In genomic region chr9:37460961-37461340, GRCm38 (mm10) we compare ENCODE assay signal across 8 mouse cellular contexts. TPM values are rescaled to one million over a fixed set of nuclear protein-coding genes. Genes with fewer than 3 reads are reported as not detected.
DNase-seq lines count a peak whose midpoint lies in the region; ATAC-seq and TF ChIP-seq lines count a peak whose summit lies in the region.

No protein-coding gene starts in this region.

- H3K27me3 ChIP-seq in lung, embryonic 14.5 days (ENCODE audit: insufficient read depth, low read length), result peaks cover 71% of the 10 kb centered on the region
- H3K27me3 ChIP-seq in forebrain, embryonic 10.5 days (ENCODE audit: poor library complexity, severe bottlenecking), result peaks cover 89% of the 10 kb centered on the region
- H3K27me3 ChIP-seq in intestine, embryonic 15.5 days (replicated peaks), result peaks cover 62% of the 10 kb centered on the region
- no peaks in the 10 kb centered on the region for H3K27me3 ChIP-seq in neural tube, embryonic 14.5 days (ENCODE audit: control insufficient read depth, insufficient read depth, low read length)

- peak overlapping the region; percentile 92 for H3K4me2 ChIP-seq in lung, embryonic 14.5 days
- peak overlapping the region; percentile 94 for H3K4me2 ChIP-seq in intestine, embryonic 15.5 days (replicated peaks)
- H3K4me2 ChIP-seq in neural tube, embryonic 14.5 days (ENCODE audit: low read depth, low read length), result peak overlapping the region; percentile 89

- H3K4me3 ChIP-seq in lung, embryonic 14.5 days (ENCODE audit: low read depth, low read length), result peak overlapping the region; percentile 48
- no peak overlapping the region for H3K4me3 ChIP-seq in lung, adult 2 months (replicated peaks; ENCODE audit: extremely low read depth, low read depth, low read length)
- H3K4me3 ChIP-seq in forebrain, embryonic 10.5 days, result peak overlapping the region; percentile 63
- H3K4me3 ChIP-seq in intestine, embryonic 15.5 days (replicated peaks), result peak overlapping the region; percentile 45
- H3K4me3 ChIP-seq in neural tube, embryonic 14.5 days (ENCODE audit: low read depth, low read length), result peak overlapping the region; percentile 49

- H3K36me3 ChIP-seq in lung, embryonic 14.5 days (ENCODE audit: insufficient read depth), result no peaks in the 10 kb centered on the region
- H3K36me3 ChIP-seq in forebrain, embryonic 10.5 days (replicated peaks), result no peaks in the 10 kb centered on the region
- no peaks in the 10 kb centered on the region for H3K36me3 ChIP-seq in intestine, embryonic 15.5 days
- H3K36me3 ChIP-seq in neural tube, embryonic 14.5 days (ENCODE audit: control insufficient read depth, insufficient read depth, low read length), result no peaks in the 10 kb centered on the region

- H3K9me3 ChIP-seq in lung, embryonic 14.5 days (ENCODE audit: low read depth, low read length), result no peaks in the 10 kb centered on the region
- no peaks in the 10 kb centered on the region for H3K9me3 ChIP-seq in forebrain, embryonic 10.5 days
- no peaks in the 10 kb centered on the region for H3K9me3 ChIP-seq in intestine, embryonic 15.5 days
- no peaks in the 10 kb centered on the region for H3K9me3 ChIP-seq in neural tube, embryonic 14.5 days (ENCODE audit: control insufficient read depth, low read length)

- TF ChIP-seq POLR2A in lung, adult 2 months (IDR thresholded peaks at IDR 0.05; ENCODE audit: borderline replicate concordance, extremely low read depth, low read depth, low read length), result no peak

- no peak for TF ChIP-seq CTCF in lung, embryonic 14.5 days (IDR thresholded peaks at IDR 0.05; ENCODE audit: low read depth)
- TF ChIP-seq CTCF in lung, adult 2 months (IDR thresholded peaks at IDR 0.05; ENCODE audit: insufficient read depth, low read length), result no peak

- whole genome bisulfite sequencing in lung, embryonic 14.5 days, result 5% methylated on average over 5 of the region's 5 CpGs
- WGBS in lung, adult 2 months, result 9% methylated on average over 5 of the region's 5 CpGs
- WGBS in forebrain, embryonic 10.5 days, result 9% methylated on average over 5 of the region's 5 CpGs
- 10% methylated on average over 5 of the region's 5 CpGs for WGBS in intestine, embryonic 15.5 days
- WGBS in neural tube, embryonic 14.5 days, result 10% methylated on average over 5 of the region's 5 CpGs

- 0 out of 2 replicates have a peak overlapping the region, but pooled peaks have one; percentile 27 for H3K9ac ChIP-seq in lung, embryonic 14.5 days
- H3K9ac ChIP-seq in intestine, embryonic 15.5 days, result no peak overlapping the region
- H3K9ac ChIP-seq in neural tube, embryonic 14.5 days (replicated peaks; ENCODE audit: low read depth, low read length), result peak overlapping the region; percentile 71

- H3K27ac ChIP-seq in lung, embryonic 14.5 days (ENCODE audit: low read depth), result no peak overlapping the region
- peak overlapping the region; percentile 84; the same call in 1 of the 2 replicates for H3K27ac ChIP-seq in forebrain, embryonic 10.5 days
- H3K27ac ChIP-seq in intestine, embryonic 15.5 days, result no peak overlapping the region
- peak overlapping the region; percentile 60 for H3K27ac ChIP-seq in neural tube, embryonic 14.5 days (ENCODE audit: low read depth, low read length)

- ATAC-seq in lung, embryonic 14.5 days (ENCODE audit: insufficient read depth), result no peak
- no peak for ATAC-seq in intestine, embryonic 15.5 days
- no peak for ATAC-seq in neural tube, embryonic 14.5 days (ENCODE audit: low read depth)

- DNase-seq in lung, embryonic 14.5 days, result no peak
- no peak for DNase-seq in lung, adult 2 months
- DNase-seq in forebrain, embryonic 10.5 days (ENCODE audit: extremely low spot score, low spot score), result no peak
- no peak for DNase-seq in spleen, adult 18-20 months
- no peak for DNase-seq in gastrocnemius, adult 18-20 months (ENCODE audit: low spot score)
- DNase-seq in adrenal gland, adult 2 months, result no peak

- no peaks in the 10 kb centered on the region; the same call in 1 of the 2 replicates for H3K4me1 ChIP-seq in lung, embryonic 14.5 days (ENCODE audit: insufficient read depth)
- H3K4me1 ChIP-seq in lung, adult 2 months (ENCODE audit: control insufficient read depth, insufficient read depth, low read length), result peaks cover 3% of the 10 kb centered on the region
- H3K4me1 ChIP-seq in forebrain, embryonic 10.5 days, result peaks cover 51% of the 10 kb centered on the region
- peaks cover 12% of the 10 kb centered on the region for H3K4me1 ChIP-seq in intestine, embryonic 15.5 days (replicated peaks)
- H3K4me1 ChIP-seq in neural tube, embryonic 14.5 days (ENCODE audit: control insufficient read depth, insufficient read depth, low read length), result peaks cover 18% of the 10 kb centered on the region

RNA-seq across cellular contexts. Expression of gene Robo3, which starts 27.9 kb away (rescaled TPM):
- 0.24 and 0.41 TPM in 2 replicates for polyA plus RNA-seq in lung, embryonic 14.5 days (2014; fragmentation: Nextera tagmentation; extraction: Ambion mirVana)
- polyA plus RNA-seq in lung, adult 2 months (2012; rRNA removed), result 0.07 and 0.22 TPM in 2 replicates
- polyA plus RNA-seq in forebrain, embryonic 10.5 days (2016; fragmentation: Nextera tagmentation; extraction: Ambion mirVana), result 3.9 and 5.5 TPM in 2 replicates
- 0.04 TPM in 1 of 2 replicates, not detected in the other for polyA plus RNA-seq in intestine, embryonic 15.5 days (2015; fragmentation: Nextera tagmentation; extraction: Ambion mirVana)
- 13.6 and 25.1 TPM in 2 replicates for polyA plus RNA-seq in neural tube, embryonic 14.5 days (2014; fragmentation: Nextera tagmentation; extraction: Ambion mirVana)
- total RNA-seq in gastrocnemius, adult 18-20 months (2021), result not detected
- total RNA-seq in adrenal gland, adult 2 months (2021), result under 1 TPM; 0.62 to 0.75 TPM
- 2.9 and 5.9 TPM in 2 replicates for polyA plus RNA-seq in adrenal gland, adult 2 months (2012; rRNA removed)

RNA-seq across cellular contexts. Expression of gene Msantd2, which starts 28.2 kb away (rescaled TPM):
- polyA plus RNA-seq in lung, embryonic 14.5 days (2014; fragmentation: Nextera tagmentation; extraction: Ambion mirVana), result 32.4 and 35.7 TPM in 2 replicates
- polyA plus RNA-seq in lung, adult 2 months (2012; rRNA removed), result 22.9 and 28.5 TPM in 2 replicates
- polyA plus RNA-seq in forebrain, embryonic 10.5 days (2016; fragmentation: Nextera tagmentation; extraction: Ambion mirVana), result 34.4 and 35.4 TPM in 2 replicates
- polyA plus RNA-seq in intestine, embryonic 15.5 days (2015; fragmentation: Nextera tagmentation; extraction: Ambion mirVana), result 17.9 and 19.4 TPM in 2 replicates
- polyA plus RNA-seq in neural tube, embryonic 14.5 days (2014; fragmentation: Nextera tagmentation; extraction: Ambion mirVana), result 36.2 and 39.5 TPM in 2 replicates
- 1 to 10 TPM; 3.2 to 5.5 TPM for total RNA-seq in gastrocnemius, adult 18-20 months (2021)
- total RNA-seq in adrenal gland, adult 2 months (2021), result 10 to 100 TPM; 15.3 to 22.7 TPM
- 26.0 and 29.9 TPM in 2 replicates for polyA plus RNA-seq in adrenal gland, adult 2 months (2012; rRNA removed)

RNA-seq across cellular contexts. Expression of gene Robo4, which starts 59.3 kb away (rescaled TPM):
- 22.8 and 25.8 TPM in 2 replicates for polyA plus RNA-seq in lung, embryonic 14.5 days (2014; fragmentation: Nextera tagmentation; extraction: Ambion mirVana)
- polyA plus RNA-seq in lung, adult 2 months (2012; rRNA removed), result 67.8 and 88.4 TPM in 2 replicates
- polyA plus RNA-seq in forebrain, embryonic 10.5 days (2016; fragmentation: Nextera tagmentation; extraction: Ambion mirVana), result 4.8 and 6.8 TPM in 2 replicates
- polyA plus RNA-seq in intestine, embryonic 15.5 days (2015; fragmentation: Nextera tagmentation; extraction: Ambion mirVana), result 11.4 and 11.9 TPM in 2 replicates
- polyA plus RNA-seq in neural tube, embryonic 14.5 days (2014; fragmentation: Nextera tagmentation; extraction: Ambion mirVana), result 2.4 and 3.7 TPM in 2 replicates
- total RNA-seq in gastrocnemius, adult 18-20 months (2021), result 10 to 100 TPM in 1 of 2 experiments, 1 to 10 TPM in 1; 6.4 to 10.1 TPM
- 10 to 100 TPM; 17.3 to 27.0 TPM for total RNA-seq in adrenal gland, adult 2 months (2021)
- 47.5 and 54.0 TPM in 2 replicates for polyA plus RNA-seq in adrenal gland, adult 2 months (2012; rRNA removed)

Comparison
In these comparisons a context has a peak if more than half of its experiments do, and no peak if none do; other contexts are left out.
1. H3K27ac ChIP-seq: peak in forebrain, embryonic 10.5 days (single experiment) and neural tube, embryonic 14.5 days (single experiment); none in lung, embryonic 14.5 days (single experiment) and intestine, embryonic 15.5 days (single experiment).
2. Peak in every context shown above with its lines, with median percentiles within 50 percentile points of each other: H3K4me2 ChIP-seq.